Mouse (Mus musculus) liver, adult 2 months (tissue): Measurements from ENCODE around the gene Lbx2.

Source experiments
- CTCF ChIP-seq: fragments of 200-500 bp; IDR thresholded peaks from 2 replicates; pipeline ENCODE4 v1.5.1; 2011; ENCODE audit warnings: low read depth, low read length, control low read depth
- POLR2A ChIP-seq: fragments of 200-500 bp; IDR thresholded peaks from 2 replicates; pipeline ENCODE4 v1.6.1; 2011; ENCODE audit warnings: low read length, control low read depth; ENCODE audit not compliant: insufficient read depth; ENCODE audit errors: extremely low read depth

DNA sequence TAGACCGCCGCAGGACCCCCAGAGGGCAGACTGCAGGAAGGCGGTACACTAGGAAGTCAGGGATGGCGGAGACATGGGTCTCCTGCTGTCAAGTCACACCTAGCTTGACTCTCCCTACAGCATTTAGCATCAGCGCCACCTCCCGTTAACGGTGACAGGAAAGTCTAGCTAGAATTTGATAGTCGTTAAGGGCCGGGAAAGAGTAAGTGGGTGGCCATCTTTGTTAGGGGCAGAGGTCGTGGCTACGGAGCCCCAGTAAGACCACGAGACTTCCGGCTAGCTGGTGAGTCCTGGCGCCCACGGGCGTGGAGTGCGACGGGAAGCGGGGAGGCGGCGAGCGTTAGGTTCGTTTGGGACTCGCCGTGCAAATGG lies 15.1 kb downstream of the Lbx2 start, which contains the start of the genes Ccdc142 and Gm42688:
- TF ChIP-seq CTCF = peak; percentile 64
- TF ChIP-seq POLR2A = peak; percentile 66; the same call in 1 of the 2 replicates
